Mouse (Mus musculus): ENCODE results near the gene Gabrg3. TPM values are rescaled to one million over a fixed set of nuclear protein-coding genes. Genes with fewer than 3 reads are reported as not detected.

The Gabrg3 gene
- 0.54 and 0.60 TPM in 2 replicates for polyA plus RNA-seq (2015; fragmentation: Nextera tagmentation; extraction: Ambion mirVana)

GRCm38 (mm10) chr7:57386517-57387340 is at the start of gene Gabrg3:
Gene Gabrg3, minus strand, starts transcription at chr7:57387188.
- peak; percentile 55 for ATAC-seq (replicated peaks; ENCODE audit: extremely low read depth, insufficient read depth, low FRiP score)
- Histone ChIP-seq H3K4me1 (ENCODE audit: control insufficient read depth, insufficient read depth, low read length) (peaks cover 3% of the 10 kb centered on the region; the same call in 1 of the 2 replicates), H3K9me3 (replicated peaks; ENCODE audit: control insufficient read depth, low read length) (no peaks in the 10 kb centered on the region), H3K9ac (ENCODE audit: low read length) (peak within 1 kb of the TSS; percentile 62), H3K27ac (ENCODE audit: low read length) (no peak within 1 kb of the TSS), H3K36me3 (ENCODE audit: control insufficient read depth, insufficient read depth) (no peaks in the 10 kb centered on the region), H3K27me3 (ENCODE audit: control insufficient read depth, insufficient read depth, low read length) (peaks cover 30% of the 10 kb centered on the region), H3K4me2 (ENCODE audit: low read depth, low read length) (peak within 1 kb of the TSS; percentile 91), H3K4me3 (ENCODE audit: low read length) (peak within 1 kb of the TSS; percentile 59)
- WGBS = 3% methylated on average over 71 of the region's 71 CpGs

- H3K27ac ChIP-seq (ENCODE audit: low read length) = no peak overlapping the region
- ATAC-seq (replicated peaks; ENCODE audit: extremely low read depth, insufficient read depth, low FRiP score) = no peak
- WGBS = 82% methylated on average over 1 of the region's 1 CpGs
- H3K4me3 ChIP-seq (ENCODE audit: low read length) = no peak overlapping the region
- H3K9ac ChIP-seq (ENCODE audit: low read length) = no peak overlapping the region
- H3K4me1 ChIP-seq (ENCODE audit: control insufficient read depth, insufficient read depth, low read length) = no peaks in the 10 kb centered on the region
- no peaks in the 10 kb centered on the region for H3K36me3 ChIP-seq (ENCODE audit: control insufficient read depth, insufficient read depth)
- no peaks in the 10 kb centered on the region for H3K27me3 ChIP-seq (ENCODE audit: control insufficient read depth, insufficient read depth, low read length)
- no peak overlapping the region for H3K4me2 ChIP-seq (ENCODE audit: low read depth, low read length)
- H3K9me3 ChIP-seq (replicated peaks; ENCODE audit: control insufficient read depth, low read length) = no peaks in the 10 kb centered on the region
Measured at GRCm38 (mm10) chr7:57422675-57423074, 35.7 kb upstream of the Gabrg3 start.

- H3K27ac ChIP-seq (ENCODE audit: low read length) = no peak overlapping the region
- 63% methylated on average over 1 of the region's 1 CpGs for WGBS
- no peak overlapping the region for H3K9ac ChIP-seq (ENCODE audit: low read length)
- H3K27me3 ChIP-seq (ENCODE audit: control insufficient read depth, insufficient read depth, low read length) = no peaks in the 10 kb centered on the region
- ATAC-seq (replicated peaks; ENCODE audit: extremely low read depth, insufficient read depth, low FRiP score) = no peak
- no peaks in the 10 kb centered on the region for H3K4me1 ChIP-seq (ENCODE audit: control insufficient read depth, insufficient read depth, low read length)
- H3K36me3 ChIP-seq (ENCODE audit: control insufficient read depth, insufficient read depth) = no peaks in the 10 kb centered on the region
- H3K9me3 ChIP-seq (replicated peaks; ENCODE audit: control insufficient read depth, low read length) = no peaks in the 10 kb centered on the region
- no peak overlapping the region for H3K4me2 ChIP-seq (ENCODE audit: low read depth, low read length)
- H3K4me3 ChIP-seq (ENCODE audit: low read length) = no peak overlapping the region
Measured at GRCm38 (mm10) chr7:57421044-57421443, 34.1 kb upstream of the Gabrg3 start.

- Histone ChIP-seq H3K4me3 (ENCODE audit: low read length) (no peak within 1 kb of the TSS), H3K36me3 (ENCODE audit: control insufficient read depth, insufficient read depth) (no peaks in the 10 kb centered on the region), H3K9ac (ENCODE audit: low read length) (no peak within 1 kb of the TSS), H3K27ac (ENCODE audit: low read length) (no peak within 1 kb of the TSS), H3K4me1 (ENCODE audit: control insufficient read depth, insufficient read depth, low read length) (no peaks in the 10 kb centered on the region), H3K27me3 (ENCODE audit: control insufficient read depth, insufficient read depth, low read length) (no peaks in the 10 kb centered on the region), H3K4me2 (ENCODE audit: low read depth, low read length) (no peak within 1 kb of the TSS), H3K9me3 (replicated peaks; ENCODE audit: control insufficient read depth, low read length) (no peaks in the 10 kb centered on the region)
- ATAC-seq (replicated peaks; ENCODE audit: extremely low read depth, insufficient read depth, low FRiP score) = no peak
- WGBS = 62% methylated on average over 2 of the region's 2 CpGs
Measured at GRCm38 (mm10) chr7:57419392-57419791, 32.4 kb upstream of the Gabrg3 start, which contains the start of gene Gabrb3. Gene Gabrb3, plus strand, starts transcription at chr7:57419692.

GRCm38 (mm10) chr7:57412896-57413295 is 25.9 kb upstream of the Gabrg3 start:
- Histone ChIP-seq H3K4me3 (ENCODE audit: low read length) (no peak overlapping the region), H3K27me3 (ENCODE audit: control insufficient read depth, insufficient read depth, low read length) (no peaks in the 10 kb centered on the region), H3K27ac (ENCODE audit: low read length) (no peak overlapping the region), H3K4me2 (ENCODE audit: low read depth, low read length) (no peak overlapping the region), H3K9me3 (replicated peaks; ENCODE audit: control insufficient read depth, low read length) (no peaks in the 10 kb centered on the region), H3K9ac (ENCODE audit: low read length) (no peak overlapping the region), H3K4me1 (ENCODE audit: control insufficient read depth, insufficient read depth, low read length) (no peaks in the 10 kb centered on the region), H3K36me3 (ENCODE audit: control insufficient read depth, insufficient read depth) (no peaks in the 10 kb centered on the region)
- ATAC-seq (replicated peaks; ENCODE audit: extremely low read depth, insufficient read depth, low FRiP score) = no peak
- 30% methylated on average over 1 of the region's 1 CpGs for WGBS

GRCm38 (mm10) chr7:57411163-57411562 is 24.2 kb upstream of the Gabrg3 start:
- Histone ChIP-seq H3K27ac (ENCODE audit: low read length) (no peak overlapping the region), H3K4me3 (ENCODE audit: low read length) (no peak overlapping the region), H3K9ac (ENCODE audit: low read length) (no peak overlapping the region), H3K9me3 (replicated peaks; ENCODE audit: control insufficient read depth, low read length) (no peaks in the 10 kb centered on the region), H3K36me3 (ENCODE audit: control insufficient read depth, insufficient read depth) (no peaks in the 10 kb centered on the region), H3K27me3 (ENCODE audit: control insufficient read depth, insufficient read depth, low read length) (no peaks in the 10 kb centered on the region), H3K4me1 (ENCODE audit: control insufficient read depth, insufficient read depth, low read length) (no peaks in the 10 kb centered on the region), H3K4me2 (ENCODE audit: low read depth, low read length) (no peak overlapping the region)
- ATAC-seq (replicated peaks; ENCODE audit: extremely low read depth, insufficient read depth, low FRiP score) = no peak
- WGBS = 75% methylated on average over 4 of the region's 4 CpGs

GRCm38 (mm10) chr7:57393551-57393950 is 6.6 kb upstream of the Gabrg3 start:
- no peak overlapping the region for H3K4me3 ChIP-seq (ENCODE audit: low read length)
- 60% methylated on average over 4 of the region's 4 CpGs for WGBS
- no peak overlapping the region for H3K27ac ChIP-seq (ENCODE audit: low read length)
- H3K36me3 ChIP-seq (ENCODE audit: control insufficient read depth, insufficient read depth) = no peaks in the 10 kb centered on the region
- no peaks in the 10 kb centered on the region for H3K4me1 ChIP-seq (ENCODE audit: control insufficient read depth, insufficient read depth, low read length)
- no peak overlapping the region for H3K9ac ChIP-seq (ENCODE audit: low read length)
- no peak overlapping the region for H3K4me2 ChIP-seq (ENCODE audit: low read depth, low read length)
- no peaks in the 10 kb centered on the region for H3K9me3 ChIP-seq (replicated peaks; ENCODE audit: control insufficient read depth, low read length)
- no peaks in the 10 kb centered on the region; the same call in 1 of the 2 replicates for H3K27me3 ChIP-seq (ENCODE audit: control insufficient read depth, insufficient read depth, low read length)
- no peak for ATAC-seq (replicated peaks; ENCODE audit: extremely low read depth, insufficient read depth, low FRiP score)

- 28% methylated on average over 4 of the region's 4 CpGs for whole genome bisulfite sequencing
- no peak overlapping the region for H3K9ac ChIP-seq (ENCODE audit: low read length)
- ATAC-seq (replicated peaks; ENCODE audit: extremely low read depth, insufficient read depth, low FRiP score) = no peak
- peaks cover 25% of the 10 kb centered on the region for H3K27me3 ChIP-seq (ENCODE audit: control insufficient read depth, insufficient read depth, low read length)
- no peak overlapping the region for H3K4me2 ChIP-seq (ENCODE audit: low read depth, low read length)
- H3K4me1 ChIP-seq (ENCODE audit: control insufficient read depth, insufficient read depth, low read length) = peaks cover 3% of the 10 kb centered on the region; the same call in 1 of the 2 replicates
- no peak overlapping the region for H3K27ac ChIP-seq (ENCODE audit: low read length)
- H3K9me3 ChIP-seq (replicated peaks; ENCODE audit: control insufficient read depth, low read length) = no peaks in the 10 kb centered on the region
- no peaks in the 10 kb centered on the region for H3K36me3 ChIP-seq (ENCODE audit: control insufficient read depth, insufficient read depth)
- no peak overlapping the region for H3K4me3 ChIP-seq (ENCODE audit: low read length)
Measured at GRCm38 (mm10) chr7:57390046-57390445, 3.1 kb upstream of the Gabrg3 start.

GRCm38 (mm10) chr7:57387341-57387654 is 310 bp upstream of the Gabrg3 start:
- no peak overlapping the region for H3K9ac ChIP-seq (ENCODE audit: low read length)
- no peak overlapping the region for H3K27ac ChIP-seq (ENCODE audit: low read length)
- no peaks in the 10 kb centered on the region for H3K36me3 ChIP-seq (ENCODE audit: control insufficient read depth, insufficient read depth)
- peaks cover 3% of the 10 kb centered on the region; the same call in 1 of the 2 replicates for H3K4me1 ChIP-seq (ENCODE audit: control insufficient read depth, insufficient read depth, low read length)
- peak overlapping the region; percentile 59 for H3K4me3 ChIP-seq (ENCODE audit: low read length)
- H3K4me2 ChIP-seq (ENCODE audit: low read depth, low read length) = peak overlapping the region; percentile 91
- no peak for ATAC-seq (replicated peaks; ENCODE audit: extremely low read depth, insufficient read depth, low FRiP score)
- no peaks in the 10 kb centered on the region for H3K9me3 ChIP-seq (replicated peaks; ENCODE audit: control insufficient read depth, low read length)
- H3K27me3 ChIP-seq (ENCODE audit: control insufficient read depth, insufficient read depth, low read length) = peaks cover 30% of the 10 kb centered on the region
- WGBS = 22% methylated on average over 6 of the region's 6 CpGs
